Mouse (Mus musculus) WW6 (cell line): ENCODE results near the gene Patl2.
A peak's percentile ranks its signal among the peaks of the same experiment; 100 is the strongest.
"Not testable (repeated sequence)": the region's sequence is repeated elsewhere in the genome, so short reads cannot be mapped to it uniquely, and the experiment has no call there.

Experiments used
- DNase-seq: peaks from one replicate; pipeline ENCODE4 v3.0.0-alpha.2; 2013; ENCODE audit warnings: low read depth, low spot score

Gene Patl2

DNA sequence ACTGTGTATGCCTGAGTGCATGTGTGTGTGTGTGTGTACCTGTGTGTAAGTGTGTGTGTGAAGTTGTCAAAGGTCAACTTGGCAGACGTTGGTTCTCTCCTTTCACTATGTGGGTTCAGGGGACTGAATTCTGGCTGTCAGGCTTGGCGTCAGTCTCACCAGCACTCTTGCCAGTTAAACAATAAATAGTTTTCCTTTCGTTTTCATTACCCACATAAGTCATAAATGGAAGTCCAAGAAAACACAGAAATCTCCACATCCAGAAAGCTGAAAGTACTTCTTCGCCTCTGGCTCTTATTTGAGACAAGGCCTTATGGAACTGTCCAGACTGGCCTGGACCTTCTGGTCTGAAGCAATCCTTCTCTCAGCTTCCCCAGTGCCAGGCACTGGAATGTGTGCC is 40.2 kb downstream of the Patl2 start:
- no peak for DNase-seq

DNA sequence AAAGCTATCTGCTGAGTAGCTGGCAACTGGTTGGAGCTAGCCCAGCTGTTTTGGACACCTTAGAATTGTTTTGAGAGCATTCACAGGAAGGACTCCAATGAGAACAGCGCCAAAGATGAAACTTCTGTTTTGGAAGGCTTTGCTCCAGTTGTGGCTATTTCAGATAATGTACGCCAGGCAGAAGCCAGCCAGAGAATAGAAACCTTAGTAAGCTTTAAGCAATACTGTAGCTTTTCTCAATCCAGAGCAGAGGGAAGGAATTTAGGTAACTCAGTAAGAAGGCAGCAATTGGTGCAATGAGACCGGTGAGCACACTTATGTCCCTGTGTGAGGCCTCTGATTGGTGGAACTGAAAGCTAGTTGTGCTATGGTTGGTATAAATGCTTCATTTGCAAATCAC is 42.9 kb downstream of the Patl2 start:
- DNase-seq, result no peak

DNA sequence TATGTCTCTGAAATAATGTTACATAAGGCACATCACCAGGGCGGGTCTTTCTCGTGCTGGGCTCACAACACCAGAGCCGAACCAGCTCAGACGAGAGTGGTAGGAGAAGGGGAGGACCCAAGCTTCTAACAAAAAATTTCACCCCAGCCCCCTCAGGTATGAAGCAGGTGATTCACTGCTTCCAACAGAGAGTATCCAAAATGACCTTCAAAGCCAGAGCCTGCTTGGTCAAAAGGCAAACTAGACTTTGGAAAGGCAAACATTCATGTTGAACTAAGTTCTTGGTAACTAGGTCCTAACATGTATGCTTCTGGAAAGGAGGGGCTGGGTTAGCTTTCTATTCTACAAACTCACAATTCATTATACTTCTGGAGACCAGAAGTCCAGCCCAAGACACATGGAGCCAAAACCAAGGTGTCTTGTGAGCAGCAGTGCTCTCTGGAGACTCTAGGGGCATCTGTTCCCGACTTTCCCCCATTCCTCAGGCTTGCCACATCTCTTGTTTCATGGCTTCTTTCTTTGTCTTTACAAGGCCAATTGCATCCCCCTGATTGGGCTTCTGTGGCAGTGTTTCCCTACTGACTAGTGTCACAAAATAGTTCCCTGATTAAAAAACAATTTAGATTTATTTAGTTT is 44.5 kb downstream of the Patl2 start:
- DNase-seq, result no peak

DNA sequence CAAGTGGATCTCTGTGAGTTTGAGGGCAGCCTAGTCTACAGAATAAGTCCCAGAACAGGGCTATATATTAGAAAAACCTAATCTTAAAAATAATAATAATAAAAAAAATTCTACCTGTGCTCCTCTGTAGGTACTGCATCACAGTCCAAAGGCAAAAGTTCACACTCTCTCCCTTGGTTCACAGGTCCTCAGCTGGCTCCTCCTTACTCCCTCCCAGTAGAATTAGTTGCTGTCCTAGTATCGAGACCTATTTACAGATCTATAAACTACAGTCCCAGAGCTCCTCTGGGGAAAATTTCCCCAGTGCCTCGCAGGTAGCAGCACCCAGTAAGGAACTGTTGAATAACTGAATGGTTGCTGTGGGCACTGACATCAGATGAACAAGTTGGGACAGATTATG is 45.2 kb downstream of the Patl2 start:
- DNase-seq, result no peak

GRCm38 (mm10) chr2:122137839-122138465 is 48.0 kb downstream of the Patl2 start:
- no peak for DNase-seq

DNA sequence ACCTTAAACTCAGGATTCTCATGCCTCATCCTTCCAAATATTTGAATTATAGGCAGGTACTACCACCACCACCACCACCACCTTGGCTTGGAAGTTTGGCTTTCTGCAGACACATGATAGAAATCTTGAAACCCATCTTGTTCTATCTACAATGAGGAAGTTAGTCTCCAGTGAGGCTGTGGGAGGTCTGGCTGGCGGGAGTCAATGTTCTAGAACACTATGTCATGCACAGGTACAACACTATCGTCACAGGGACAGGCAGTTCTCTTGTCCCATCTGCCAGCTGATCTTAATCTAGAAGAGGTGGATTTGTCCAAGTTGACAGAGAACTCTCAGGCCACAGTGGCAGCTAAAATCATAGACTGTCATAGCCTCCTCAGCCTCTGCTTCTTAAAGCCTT is 53.4 kb downstream of the Patl2 start:
- DNase-seq, result no peak

- no peak for DNase-seq
These were observed 53.9 kb downstream of the Patl2 start for GRCm38 (mm10) chr2:122132078-122132477.

- DNase-seq, result no peak
These were observed 58.4 kb downstream of the Patl2 start for GRCm38 (mm10) chr2:122127635-122128034.

GRCm38 (mm10) chr2:122126765-122127347 is 59.1 kb downstream of the Patl2 start:
- DNase-seq, result no peak

GRCm38 (mm10) chr2:122125680-122126572 is 60.1 kb downstream of the Patl2 start:
- DNase-seq, result no peak

DNA sequence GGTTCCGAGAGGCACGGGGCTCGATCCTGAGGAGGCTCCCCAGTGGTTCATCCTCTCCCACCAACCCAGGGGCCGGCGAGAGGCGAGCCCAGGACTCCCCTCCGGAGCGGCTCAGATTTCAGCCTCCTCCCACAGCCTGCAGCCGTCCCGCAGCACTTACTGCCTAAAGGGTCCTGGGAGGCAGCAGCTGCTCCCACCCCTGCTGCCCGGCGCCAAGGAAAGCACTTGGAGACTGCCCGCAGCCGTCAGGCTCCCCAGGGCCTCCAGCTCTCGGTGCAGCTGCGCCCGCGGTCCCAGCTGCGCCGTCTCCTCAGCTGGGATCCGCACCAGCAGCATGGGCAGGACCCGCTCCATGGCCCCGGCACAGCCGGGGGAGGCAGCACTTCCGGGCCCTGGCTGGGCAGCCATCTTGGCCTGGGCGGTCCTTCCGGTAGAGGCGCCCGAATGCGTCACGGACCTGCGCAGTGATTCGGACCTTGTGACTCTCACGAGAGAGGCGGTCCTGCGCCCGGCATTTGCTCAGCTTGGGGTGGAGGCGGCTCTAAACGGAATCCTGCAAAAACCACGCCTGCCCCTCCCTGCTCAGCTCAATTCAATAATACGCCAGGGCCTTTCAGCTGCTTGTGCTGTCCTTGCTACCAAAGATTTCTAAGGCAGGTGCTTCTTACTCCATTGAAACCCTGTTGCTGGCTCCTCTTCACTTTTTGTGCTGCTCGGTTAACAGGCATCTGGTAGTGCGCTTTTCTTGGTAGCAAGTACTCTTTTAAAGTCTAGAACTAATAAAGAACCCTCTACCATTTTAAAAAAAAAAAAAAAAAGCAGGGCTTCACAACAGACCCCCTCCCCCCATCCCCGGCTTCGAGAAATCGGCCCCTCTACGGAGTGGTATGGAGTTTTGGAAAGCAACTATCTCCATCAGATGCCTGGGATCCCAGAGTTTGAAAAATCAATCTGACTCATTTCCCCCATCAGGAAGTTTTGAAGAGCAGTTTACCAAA is 67.7 kb downstream of the Patl2 start, which contains the start of gene Spg11:
Spg11 (minus strand) TSS at position 426 of the 998 bp plus-strand sequence.
- peak; percentile 93 for DNase-seq

DNA sequence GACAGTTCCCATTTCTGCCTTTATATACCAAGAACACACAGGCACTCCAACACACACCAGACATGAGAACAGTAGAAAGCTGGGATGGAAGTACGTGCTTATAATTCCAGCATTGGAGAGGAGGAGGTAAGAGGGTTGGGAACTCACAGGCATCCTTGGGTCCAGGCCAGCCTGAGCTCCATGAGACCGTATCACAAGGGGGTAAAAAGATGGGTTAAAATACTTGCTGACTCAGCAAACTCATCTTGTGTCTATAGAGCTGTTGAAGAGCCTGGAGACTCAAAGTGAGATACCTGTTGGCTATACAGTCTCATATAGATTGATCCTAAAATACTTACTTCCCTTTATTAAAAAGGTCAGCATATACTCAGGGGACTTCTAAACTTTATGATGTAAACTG is 69.1 kb downstream of the Patl2 start:
- no peak for DNase-seq

- DNase-seq, result no peak
These were observed 76.3 kb downstream of the Patl2 start for GRCm38 (mm10) chr2:122109714-122110113.

DNA sequence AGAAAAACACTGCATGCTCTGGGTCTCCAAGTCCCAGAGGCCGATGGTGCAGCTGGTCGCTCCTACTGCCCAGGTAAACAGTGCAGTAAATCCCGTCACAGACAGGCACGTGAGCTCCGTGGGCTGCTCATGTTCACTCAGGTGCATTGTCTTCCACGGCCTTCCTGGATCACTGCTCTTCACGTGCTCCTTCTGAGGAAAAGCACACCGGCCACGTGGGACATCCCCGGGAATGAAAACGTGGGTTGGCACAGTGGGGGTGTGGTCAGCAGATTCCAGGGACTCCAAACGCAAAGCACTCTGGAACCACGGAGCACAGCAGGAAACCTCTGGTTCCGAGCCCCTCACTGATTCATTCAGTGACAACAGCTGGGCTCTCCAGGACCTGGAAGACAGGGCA is 77.9 kb downstream of the Patl2 start:
- DNase-seq, result no peak

DNA sequence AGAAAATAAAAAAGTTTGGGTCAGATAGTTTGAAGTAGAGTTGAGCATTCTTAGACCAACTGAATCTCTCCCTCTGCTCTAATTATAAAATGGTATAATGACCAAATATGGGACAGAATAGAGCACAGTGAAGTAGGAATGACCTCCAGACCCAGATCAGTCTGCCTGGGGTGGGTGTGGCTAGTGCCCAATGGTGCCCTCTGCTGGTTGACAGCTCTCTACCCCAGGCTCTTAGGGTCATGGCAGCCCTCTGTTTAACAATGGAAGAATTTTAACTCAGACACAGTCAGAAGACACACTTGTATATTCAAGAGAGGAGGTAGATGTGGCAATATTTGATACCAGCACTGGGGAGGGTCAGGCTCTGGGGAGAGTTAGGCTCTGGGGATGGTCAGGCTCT is 83.9 kb downstream of the Patl2 start:
- DNase-seq, result no peak

- not testable (repeated sequence) for DNase-seq
These were observed 88.3 kb downstream of the Patl2 start for GRCm38 (mm10) chr2:122097686-122098085.

DNA sequence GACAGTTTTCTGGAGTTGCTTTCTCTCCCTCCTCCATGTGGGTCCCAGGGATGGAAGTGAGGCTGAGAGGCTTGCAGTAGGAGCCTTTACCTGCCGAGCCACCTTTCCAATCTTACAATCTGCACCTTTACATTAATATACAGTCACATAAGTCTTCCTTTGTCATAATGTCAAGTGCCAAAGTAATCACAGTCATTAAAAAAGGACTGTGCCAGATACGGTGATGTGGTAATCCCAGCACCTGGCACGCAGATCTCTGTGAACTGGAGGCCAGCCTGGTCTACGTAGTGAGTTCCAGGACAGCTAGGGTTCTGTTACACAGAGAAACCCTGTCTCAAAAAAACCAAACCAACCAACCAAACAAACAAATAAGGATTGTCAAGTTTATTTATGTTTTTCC is 92.1 kb downstream of the Patl2 start:
- no peak for DNase-seq

DNA sequence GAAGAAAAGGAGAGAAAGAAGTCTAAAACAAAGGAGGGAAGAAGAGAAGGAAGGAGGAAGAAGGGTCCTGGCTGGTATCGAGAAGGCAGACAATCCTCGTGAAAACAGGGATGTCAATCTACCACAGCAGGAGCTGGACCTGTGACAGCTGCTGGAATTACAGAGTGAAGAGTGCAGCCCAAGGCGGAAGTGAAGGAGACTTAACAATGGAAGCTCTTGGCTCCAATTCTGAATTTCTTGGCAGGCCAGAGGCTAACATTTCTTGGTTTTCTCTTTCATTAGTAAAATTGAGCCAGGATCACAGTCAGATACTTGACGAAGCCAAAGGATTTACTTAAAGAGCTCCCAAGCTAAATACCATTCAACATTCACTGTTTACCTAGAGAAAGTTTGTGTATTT is 99.5 kb downstream of the Patl2 start:
- no peak for DNase-seq

- DNase-seq, result no peak
These were observed 104.1 kb downstream of the Patl2 start for GRCm38 (mm10) chr2:122081728-122082456.
